Mouse (Mus musculus): ENCODE data around the gene Shox2. TPM values are rescaled to one million over a fixed set of nuclear protein-coding genes. Genes with fewer than 3 reads are reported as not detected.

Shox2 gene
- polyA plus RNA-seq, 1 experiment from 2014 or later = 0.22 TPM

- H3K36me3 ChIP-seq = no peaks in the 10 kb centered on the region
Measured at GRCm38 (mm10) chr3:66955126-66955525, 26.4 kb downstream of the Shox2 start.

GRCm38 (mm10) chr3:66939675-66940074 lies 41.9 kb downstream of the Shox2 start:
- no peaks in the 10 kb centered on the region for H3K9me3 ChIP-seq (replicated peaks)
- ATAC-seq (ENCODE audit: low read depth) (no peak), DNase-seq (no peak)
- no peak overlapping the region for H3K4me3 ChIP-seq (replicated peaks)
- H3K4me1 ChIP-seq (replicated peaks) = no peaks in the 10 kb centered on the region
- no peaks in the 10 kb centered on the region for H3K36me3 ChIP-seq
- H3K4me2 ChIP-seq = no peak overlapping the region
- 74% methylated on average over 10 of the region's 10 CpGs for WGBS (ENCODE audit: insufficient replicate concordance)
- no peaks in the 10 kb centered on the region for H3K27me3 ChIP-seq
- H3K27ac ChIP-seq = no peak overlapping the region
- H3K9ac ChIP-seq = no peak overlapping the region

More at GRCm38 (mm10) chr3:66955126-66955525, 26.4 kb downstream of the Shox2 start:
- no peaks in the 10 kb centered on the region for H3K9me3 ChIP-seq (replicated peaks)
- H3K27ac ChIP-seq = no peak overlapping the region
- H3K4me2 ChIP-seq = no peak overlapping the region
- 47% methylated on average over 2 of the region's 2 CpGs for WGBS (ENCODE audit: insufficient replicate concordance)
- H3K27me3 ChIP-seq = no peaks in the 10 kb centered on the region
- no peaks in the 10 kb centered on the region for H3K4me1 ChIP-seq (replicated peaks)
- DNase-seq = no peak
- H3K9ac ChIP-seq = no peak overlapping the region
- no peak overlapping the region for H3K4me3 ChIP-seq (replicated peaks)
- no peak for ATAC-seq (ENCODE audit: low read depth)

- Histone ChIP-seq H3K4me2 (no peak overlapping the region), H3K9ac (no peak overlapping the region), H3K9me3 (replicated peaks) (no peaks in the 10 kb centered on the region), H3K27ac (no peak overlapping the region), H3K36me3 (no peaks in the 10 kb centered on the region), H3K4me3 (replicated peaks) (no peak overlapping the region), H3K4me1 (replicated peaks) (no peaks in the 10 kb centered on the region), H3K27me3 (no peaks in the 10 kb centered on the region)
- no peak for ATAC-seq (ENCODE audit: low read depth)
- DNase-seq = no peak
- 72% methylated on average over 3 of the region's 3 CpGs for WGBS (ENCODE audit: insufficient replicate concordance)
Measured at GRCm38 (mm10) chr3:66922436-66922835, 59.1 kb downstream of the Shox2 start.

Other genes starting within 250 kb of the Shox2 start
- gene Rsrc1, start 381 bp downstream of the Shox2 start, polyA plus RNA-seq (2015; fragmentation: Nextera tagmentation; extraction: Ambion mirVana) = 9.8 and 12.5 TPM in 2 replicates